Mouse (Mus musculus) small intestine, adult 2 months (tissue): Measurements from ENCODE around the gene Dnm2. TPM values are rescaled to one million over a fixed set of nuclear protein-coding genes. Genes with fewer than 3 reads are reported as not detected.
A peak's percentile ranks its signal among the peaks of the same experiment; 100 is the strongest.

ENCODE experiments used
- H3K27ac ChIP-seq: fragments of 200-500 bp; 2 replicates; pipeline ENCODE4 v1.5.1; 2012; ENCODE audit warnings: low read depth, low read length, control low read depth, inconsistent platforms; ENCODE audit not compliant: insufficient read depth
- H3K27me3 ChIP-seq: fragments of 200-500 bp; 2 replicates; pipeline ENCODE4 v1.6.1; 2012; ENCODE audit warnings: mild to moderate bottlenecking, moderate library complexity, low read length, inconsistent platforms; ENCODE audit not compliant: control insufficient read depth, insufficient read depth
- H3K36me3 ChIP-seq: fragments of 200-500 bp; 2 replicates; pipeline ENCODE4 v1.6.1; 2012; ENCODE audit warnings: mild to moderate bottlenecking, low read length, control low read depth, inconsistent platforms; ENCODE audit not compliant: control insufficient read depth, insufficient read depth
- H3K4me1 ChIP-seq: fragments of 200-500 bp; 2 replicates; pipeline ENCODE4 v1.6.1; 2012; ENCODE audit warnings: low read length, inconsistent platforms, mixed read lengths; ENCODE audit not compliant: control insufficient read depth, insufficient read depth, insufficient read length
- H3K4me3 ChIP-seq: fragments of 200-500 bp; 2 replicates; pipeline ENCODE4 v1.5.1; 2012; ENCODE audit warnings: low read depth, mild to moderate bottlenecking, control low read depth, inconsistent platforms, low read length, moderate library complexity
- CTCF ChIP-seq: fragments of 200-500 bp; IDR thresholded peaks from 2 replicates; pipeline ENCODE4 v1.5.1; 2012; ENCODE audit warnings: low read depth, mild to moderate bottlenecking, control low read depth, inconsistent platforms, low read length, moderate library complexity, mixed read lengths; ENCODE audit not compliant: insufficient replicate concordance, insufficient read length; ENCODE audit errors: extremely low read depth
- POLR2A ChIP-seq: fragments of 200-500 bp; IDR thresholded peaks from 2 replicates; pipeline ENCODE4 v1.6.1; 2012; ENCODE audit warnings: low read depth, mild to moderate bottlenecking, control low read depth, inconsistent platforms, low read length, moderate library complexity
- WGBS: fragments of 180-500 bp; shearing (Covaris S2); methylation state at CpG from one replicate; pipeline ENCODE4 v1.1.7; 2018; 5-methylcytosine and 5-hydroxymethylcytosine counted together
- polyA plus RNA-seq: library from polyadenylated mRNA; depleted of rRNA; stranded (reverse); fragments of >200 nt; gene quantifications from 2 replicates; pipeline ENCODE4 v1.2.3, GENCODE M21; 2012

Dnm2 gene
- polyA plus RNA-seq, 1 experiment, result 517 TPM

GRCm38 (mm10) chr9:21401042-21401441 lies 23.7 kb upstream of the Dnm2 start:
- Histone ChIP-seq H3K4me3 (no peak overlapping the region), H3K36me3 (peaks cover 65% of the 10 kb centered on the region), H3K4me1 (no peaks in the 10 kb centered on the region), H3K27me3 (no peaks in the 10 kb centered on the region), H3K27ac (no peak overlapping the region)
- WGBS, result 94% methylated on average over 9 of the region's 9 CpGs
- TF ChIP-seq POLR2A, result no peak
- no peak for TF ChIP-seq CTCF

- no peaks in the 10 kb centered on the region for H3K27me3 ChIP-seq
- H3K36me3 ChIP-seq, result peaks cover 53% of the 10 kb centered on the region
- H3K27ac ChIP-seq, result no peak overlapping the region
- H3K4me3 ChIP-seq, result no peak overlapping the region
- peaks cover 2% of the 10 kb centered on the region; the same call in 1 of the 2 replicates for H3K4me1 ChIP-seq
- 87% methylated on average over 11 of the region's 11 CpGs for WGBS
- TF ChIP-seq CTCF, result no peak
- no peak for TF ChIP-seq POLR2A
Measured at GRCm38 (mm10) chr9:21402764-21403253, 21.9 kb upstream of the Dnm2 start.

- H3K36me3 ChIP-seq, result peaks cover 48% of the 10 kb centered on the region
- H3K27me3 ChIP-seq, result no peaks in the 10 kb centered on the region
- no peak overlapping the region for H3K4me3 ChIP-seq
- TF ChIP-seq CTCF (no peak), POLR2A (no peak)
- H3K27ac ChIP-seq, result no peak overlapping the region
- H3K4me1 ChIP-seq, result peaks cover 3% of the 10 kb centered on the region; the same call in 1 of the 2 replicates
- 95% methylated on average over 5 of the region's 5 CpGs for WGBS
Measured at GRCm38 (mm10) chr9:21403745-21404144, 21.0 kb upstream of the Dnm2 start.

- Histone ChIP-seq H3K27ac (no peak overlapping the region), H3K27me3 (no peaks in the 10 kb centered on the region), H3K4me3 (no peak overlapping the region), H3K36me3 (peaks cover 33% of the 10 kb centered on the region), H3K4me1 (peaks cover 3% of the 10 kb centered on the region; the same call in 1 of the 2 replicates)
- WGBS, result 72% methylated on average over 4 of the region's 4 CpGs
- no peak for TF ChIP-seq POLR2A
- TF ChIP-seq CTCF, result no peak
Measured at GRCm38 (mm10) chr9:21405525-21405924, 19.2 kb upstream of the Dnm2 start.

GRCm38 (mm10) chr9:21407951-21408350 lies 16.8 kb upstream of the Dnm2 start:
- 2% methylated on average over 4 of the region's 4 CpGs for WGBS
- H3K27ac ChIP-seq, result no peak overlapping the region

GRCm38 (mm10) chr9:21408624-21409023 lies 16.1 kb upstream of the Dnm2 start:
- H3K4me3 ChIP-seq, result no peak overlapping the region
- H3K27me3 ChIP-seq, result no peaks in the 10 kb centered on the region
- no peak for TF ChIP-seq POLR2A
- peaks cover 4% of the 10 kb centered on the region for H3K4me1 ChIP-seq
- peaks cover 19% of the 10 kb centered on the region for H3K36me3 ChIP-seq
- WGBS, result 65% methylated on average over 7 of the region's 7 CpGs
- H3K27ac ChIP-seq, result no peak overlapping the region

More at GRCm38 (mm10) chr9:21407951-21408350, 16.8 kb upstream of the Dnm2 start:
- Histone ChIP-seq H3K4me1 (peaks cover 4% of the 10 kb centered on the region), H3K27me3 (no peaks in the 10 kb centered on the region), H3K36me3 (peaks cover 24% of the 10 kb centered on the region), H3K4me3 (no peak overlapping the region)
- TF ChIP-seq CTCF (no peak), POLR2A (no peak)

- peaks cover 11% of the 10 kb centered on the region for H3K36me3 ChIP-seq
- no peak overlapping the region for H3K4me3 ChIP-seq
- H3K4me1 ChIP-seq, result peaks cover 4% of the 10 kb centered on the region
- no peak overlapping the region for H3K27ac ChIP-seq
- no peaks in the 10 kb centered on the region for H3K27me3 ChIP-seq
- WGBS, result 30% methylated on average over 9 of the region's 9 CpGs
- TF ChIP-seq POLR2A, result no peak
- TF ChIP-seq CTCF, result peak; percentile 80; the same call in 1 of the 2 replicates
Measured at GRCm38 (mm10) chr9:21409592-21410317, 15.0 kb upstream of the Dnm2 start.
